Mouse (Mus musculus) monocyte, adult 59 days (primary cell): ENCODE results near the gene Riiad1. TPM values are rescaled to one million over a fixed set of nuclear protein-coding genes. Genes with fewer than 3 reads are reported as not detected.

Experiments used
- total RNA-seq, 2 experiments: library from RNA; stranded (reverse); gene quantifications; one replicate each; pipeline ENCODE4 v1.2.4; 2023

The Riiad1 gene
- not detected for total RNA-seq

DNA sequence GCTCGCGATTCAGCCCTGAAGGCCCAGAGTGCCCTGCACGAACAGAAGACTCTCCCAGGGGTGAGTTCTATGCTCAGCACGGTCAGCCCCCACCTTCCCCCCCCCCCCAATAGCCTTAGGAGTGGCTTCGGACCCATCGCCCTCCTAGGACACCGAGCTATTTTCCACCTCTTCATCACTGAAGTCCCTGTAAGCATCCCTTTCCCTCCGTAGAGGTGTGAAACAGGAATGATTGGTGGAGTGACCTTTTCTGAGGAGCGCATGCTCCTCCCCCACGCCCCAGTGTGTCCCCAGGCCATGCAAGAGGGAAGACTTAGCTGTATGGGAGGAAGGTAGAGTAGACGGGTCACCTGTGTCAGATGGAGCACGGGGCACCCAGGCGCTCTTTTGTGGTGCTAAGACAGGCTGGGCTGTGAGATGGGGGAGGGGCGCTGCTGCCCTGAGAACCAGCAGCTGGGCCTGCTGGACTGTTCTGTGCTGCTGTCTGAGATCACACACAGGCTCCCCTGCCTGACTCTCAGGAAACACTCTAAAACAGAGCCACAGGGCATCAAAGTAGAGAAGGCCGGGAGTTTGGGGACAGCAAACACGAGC, at the start of gene Riiad1:
TSS of gene Riiad1 (minus strand) at position 51 of the 594 bp plus-strand sequence.

GRCm38 (mm10) chr3:94477981-94478422, 2.1 kb downstream of the Riiad1 start, which contains the start of gene Celf3:
TSS of gene Celf3 (plus strand) at chr3:94478295.

DNA sequence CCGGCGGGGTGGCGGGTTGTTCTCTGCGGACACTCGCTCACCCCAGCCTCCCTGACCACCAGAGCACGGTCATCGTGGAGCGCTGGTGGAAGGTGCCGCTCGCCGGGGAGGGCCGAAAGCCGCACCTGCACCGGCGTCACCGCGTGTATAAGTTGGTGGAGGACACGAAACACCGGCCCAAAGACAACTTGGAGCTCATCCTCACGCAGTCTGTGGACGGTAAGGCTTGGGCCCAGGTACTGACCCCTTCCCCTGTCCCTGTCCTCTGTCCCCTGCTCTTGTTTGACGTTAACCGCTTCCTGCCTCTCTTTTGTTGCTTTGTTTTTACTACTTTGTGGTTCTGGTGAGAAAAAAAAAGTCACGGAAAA, 36.6 kb downstream of the Riiad1 start, which contains the start of gene Oaz3:
TSS of gene Oaz3 (minus strand) at position 319 of the 368 bp plus-strand sequence.

DNA sequence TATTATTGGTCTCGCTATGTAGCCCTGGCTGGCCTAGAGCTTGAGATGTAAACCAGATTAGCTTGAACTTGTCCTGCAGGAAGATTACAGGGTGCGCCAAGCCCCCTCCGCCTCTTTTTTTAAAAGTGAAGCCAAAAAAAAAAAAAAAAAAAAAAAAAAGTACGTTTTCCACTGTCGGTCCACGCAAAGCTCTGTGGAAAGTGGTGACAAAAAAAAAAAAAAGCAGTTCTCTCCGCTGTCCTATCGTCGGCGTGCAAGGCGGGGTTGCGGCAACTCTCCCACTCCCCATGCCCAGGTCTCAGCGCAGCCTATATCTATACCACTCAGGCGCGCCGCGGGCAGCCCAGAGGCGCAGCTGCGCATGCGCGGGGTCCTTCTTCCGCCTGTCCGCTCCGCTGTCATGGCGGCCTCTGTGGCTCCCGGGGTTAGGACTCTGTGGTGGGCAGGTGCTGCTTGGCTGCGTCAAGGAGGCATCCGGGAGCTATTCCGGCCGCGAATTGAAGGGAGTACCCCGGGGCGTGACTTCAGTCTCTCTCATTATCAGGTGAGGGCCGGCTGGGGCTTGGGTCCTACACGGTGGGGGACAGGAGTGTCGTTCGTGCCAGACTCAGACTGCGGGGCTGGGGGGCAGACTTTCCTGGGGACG, 37.1 kb downstream of the Riiad1 start, which contains the start of gene Mrpl9:
TSS of gene Mrpl9 (plus strand) at position 368 of the 646 bp plus-strand sequence.

Other genes with a start within 250 kb of the Riiad1 start
- not detected for gene Gm4778, start 216.3 kb downstream of the Riiad1 start, total RNA-seq
- gene Them4, start 170.3 kb downstream of the Riiad1 start, total RNA-seq, result 1 to 10 TPM; 1.1 to 3.7 TPM
- gene Them5, start 138.2 kb downstream of the Riiad1 start, total RNA-seq, result not detected
- gene C2cd4d, start 117.9 kb downstream of the Riiad1 start, total RNA-seq, result not detected
- 1 to 10 TPM; 1.0 to 1.1 TPM for gene Rorc, start 107.5 kb downstream of the Riiad1 start, total RNA-seq
- under 1 TPM; 0.15 to 0.18 TPM for gene Lingo4, start 81.8 kb downstream of the Riiad1 start, total RNA-seq
- gene Tdrkh, start 67.1 kb downstream of the Riiad1 start, total RNA-seq, result 1 to 10 TPM; 4.6 to 7.5 TPM
- 10 to 100 TPM; 25.2 to 25.9 TPM for gene Mrpl9, start 37.0 kb downstream of the Riiad1 start, total RNA-seq
- not detected for gene Oaz3, start 36.4 kb downstream of the Riiad1 start, total RNA-seq
- under 1 TPM in 1 of 2 experiments, not detected in 1; 0.49 TPM for gene Celf3, start 2.0 kb downstream of the Riiad1 start, total RNA-seq
- gene Snx27, start 102.4 kb upstream of the Riiad1 start, total RNA-seq, result 10 to 100 TPM; 37.8 to 40.6 TPM
- gene Gm10972, start 162.8 kb upstream of the Riiad1 start, total RNA-seq, result not detected
- gene Tuft1, start 178.5 kb upstream of the Riiad1 start, total RNA-seq, result 1 to 10 TPM; 1.1 to 2.5 TPM
- gene Selenbp2, start 213.2 kb upstream of the Riiad1 start, total RNA-seq, result 10 to 100 TPM in 1 of 2 experiments, 1 to 10 TPM in 1; 2.1 to 12.3 TPM